Mouse (Mus musculus) CH12.LX (cell line): ENCODE results near the gene Scly. TPM values are rescaled to one million over a fixed set of nuclear protein-coding genes. Genes with fewer than 3 reads are reported as not detected.

Experiments
- DNase-seq: peaks from one replicate; pipeline ENCODE4 v3.0.0-alpha.2; 2013; ENCODE audit errors: extremely low read depth
- H3K27ac ChIP-seq: 2 replicates; pipeline ENCODE4 v1.5.1; 2012; ENCODE audit warnings: low read depth, mild to moderate bottlenecking, control low read depth, moderate library complexity; ENCODE audit not compliant: insufficient read depth
- H3K27me3 ChIP-seq: replicated peaks from 2 replicates; pipeline ENCODE3; 2012; ENCODE audit warnings: inconsistent platforms
- H3K36me3 ChIP-seq, 2 experiments: replicated peaks in 1 of 2; 2 replicates each; pipeline versions ENCODE3 to v1.6.1; 2012; ENCODE audit warnings: inconsistent platforms in 1 of 2, low read length in 1 of 2, mild to moderate bottlenecking in 1 of 2, mixed read lengths in 1 of 2, moderate library complexity in 1 of 2; ENCODE audit not compliant: control insufficient read depth in 1 of 2, insufficient read depth in 1 of 2
- H3K4me1 ChIP-seq, 2 experiments: 2 replicates each; pipeline ENCODE4 v1.6.1; 2012; ENCODE audit warnings: inconsistent platforms in 1 of 2, moderate library complexity in 1 of 2; ENCODE audit not compliant: insufficient read depth in 2 of 2, control insufficient read depth in 1 of 2
- H3K4me2 ChIP-seq: 2 replicates; pipeline ENCODE4 v1.6.1; 2012; ENCODE audit warnings: low read depth, mild to moderate bottlenecking, control low read depth; ENCODE audit not compliant: poor library complexity, insufficient read depth, severe bottlenecking
- H3K4me3 ChIP-seq, 3 experiments: fragments of 150-350 bp in 1 of 3; sonication (generic) in 1 of 3; replicated peaks in 1 of 3; 2 replicates each; pipeline versions ENCODE3 to v1.5.1; 2011 to 2012; ENCODE audit warnings: low read depth in 2 of 3, low read length in 2 of 3, mild to moderate bottlenecking in 2 of 3, moderate library complexity in 2 of 3, control low read depth in 1 of 3, improper control_type of control experiment in 1 of 3, inconsistent platforms in 1 of 3, mixed read lengths in 1 of 3; ENCODE audit not compliant: poor library complexity in 1 of 3
- H3K79me2 ChIP-seq: replicated peaks from 2 replicates; pipeline ENCODE4 v1.6.1; 2012; ENCODE audit warnings: mild to moderate bottlenecking, moderate library complexity; ENCODE audit not compliant: control insufficient read depth, poor library complexity, insufficient read depth, severe bottlenecking; ENCODE audit errors: extremely low read depth
- H3K9ac ChIP-seq: 2 replicates; pipeline ENCODE4 v1.6.1; 2012; ENCODE audit warnings: low read depth, mild to moderate bottlenecking, control low read depth, moderate library complexity; ENCODE audit not compliant: insufficient read depth
- H3K9me3 ChIP-seq: replicated peaks from 2 replicates; pipeline ENCODE3; 2012; ENCODE audit warnings: low read length, inconsistent platforms, mixed read lengths
- CTCF ChIP-seq, 2 experiments: IDR thresholded peaks in 1 of 2; conservative IDR thresholded peaks in 1 of 2; 2 replicates each; pipeline ENCODE4 v1.5.1; 2011 to 2012; ENCODE audit warnings: low read depth in 2 of 2, low read length in 2 of 2, improper control_type of control experiment in 1 of 2, inconsistent platforms in 1 of 2, mild to moderate bottlenecking in 1 of 2, moderate library complexity in 1 of 2
- E2F4 ChIP-seq: IDR thresholded peaks from 2 replicates; pipeline ENCODE4 v1.6.1; 2011; ENCODE audit warnings: low read depth, low read length, improper control_type of control experiment; ENCODE audit not compliant: insufficient replicate concordance
- ELF1 ChIP-seq: IDR thresholded peaks from 2 replicates; pipeline ENCODE4 v1.6.1; 2014; ENCODE audit warnings: low read depth, mild to moderate bottlenecking, inconsistent platforms, low read length, improper control_type of control experiment
- EP300 ChIP-seq: IDR thresholded peaks from 2 replicates; pipeline ENCODE4 v1.6.1; 2011; ENCODE audit warnings: low read length, improper control_type of control experiment
- ETS1 ChIP-seq: conservative IDR thresholded peaks from 2 replicates; pipeline ENCODE4 v1.6.1; 2012; ENCODE audit warnings: low read depth, mild to moderate bottlenecking, inconsistent platforms, low read length, improper control_type of control experiment, moderate library complexity
- GABPA ChIP-seq: IDR thresholded peaks from 2 replicates; pipeline ENCODE4 v1.6.1; 2012; ENCODE audit warnings: low read depth, low read length, improper control_type of control experiment, inconsistent platforms; ENCODE audit not compliant: insufficient replicate concordance
- JUND ChIP-seq: conservative IDR thresholded peaks from 2 replicates; pipeline ENCODE4 v1.6.1; 2011; ENCODE audit warnings: low read depth, low read length, improper control_type of control experiment
- MAFK ChIP-seq: IDR thresholded peaks from 2 replicates; pipeline ENCODE4 v1.6.1; 2011; ENCODE audit warnings: low read length, improper control_type of control experiment; ENCODE audit not compliant: insufficient replicate concordance
- MAZ ChIP-seq: IDR thresholded peaks from 2 replicates; pipeline ENCODE4 v1.6.1; 2012; ENCODE audit warnings: low read depth, mild to moderate bottlenecking, inconsistent platforms, low read length, improper control_type of control experiment, moderate library complexity
- MEF2A ChIP-seq: IDR thresholded peaks from 2 replicates; pipeline ENCODE4 v1.6.1; 2014; ENCODE audit warnings: low read depth, mild to moderate bottlenecking, inconsistent platforms, low read length, improper control_type of control experiment, borderline replicate concordance
- NELFE ChIP-seq: IDR thresholded peaks from 2 replicates; pipeline ENCODE4 v1.6.1; 2011; ENCODE audit warnings: low read depth, low read length, improper control_type of control experiment
- NRF1 ChIP-seq: IDR thresholded peaks from 2 replicates; pipeline ENCODE4 v1.6.1; 2014; ENCODE audit warnings: low read depth, mild to moderate bottlenecking, inconsistent platforms, low read length, improper control_type of control experiment, moderate library complexity
- PAX5 ChIP-seq: IDR thresholded peaks from 2 replicates; pipeline ENCODE4 v1.6.1; 2012; ENCODE audit warnings: low read length, inconsistent platforms, mixed read lengths
- RAD21 ChIP-seq: IDR thresholded peaks from 2 replicates; pipeline ENCODE4 v1.6.1; 2011; ENCODE audit warnings: low read depth, mild to moderate bottlenecking, low read length, improper control_type of control experiment, moderate library complexity
- SIN3A ChIP-seq: IDR thresholded peaks from 2 replicates; pipeline ENCODE4 v1.6.1; 2012; ENCODE audit warnings: low read length, improper control_type of control experiment, inconsistent platforms
- SMC3 ChIP-seq: IDR thresholded peaks from 2 replicates; pipeline ENCODE4 v1.6.1; 2011; ENCODE audit warnings: low read depth, low read length, improper control_type of control experiment
- TBP ChIP-seq: conservative IDR thresholded peaks from 2 replicates; pipeline ENCODE4 v1.6.1; 2011; ENCODE audit warnings: low read depth, low read length, improper control_type of control experiment
- UBTF ChIP-seq: IDR thresholded peaks from 2 replicates; pipeline ENCODE4 v1.6.1; 2012; ENCODE audit warnings: low read depth, mild to moderate bottlenecking, inconsistent platforms, low read length, improper control_type of control experiment, moderate library complexity
- ZKSCAN1 ChIP-seq: IDR thresholded peaks from 2 replicates; pipeline ENCODE4 v1.6.1; 2012; ENCODE audit warnings: low read depth, inconsistent platforms, low read length, improper control_type of control experiment, borderline replicate concordance
- ZMIZ1 ChIP-seq: IDR thresholded peaks from 2 replicates; pipeline ENCODE4 v1.6.1; 2012; ENCODE audit warnings: low read depth, mild to moderate bottlenecking, inconsistent platforms, low read length, improper control_type of control experiment
- dilution Hi-C: fragments of 300-500 bp; cut with MboI; formaldehyde crosslinking; loops from 2 replicates; pipeline ENCODE4 v1.14.3; 2020; ENCODE audit warnings: low sequenced_read_pairs; ENCODE audit not compliant: extremely low pct_unique_long_range_greater_than_20kb, extremely low pct_ligation_motif_present
- in situ Hi-C: fragments of 300-500 bp; cut with MboI; formaldehyde crosslinking; loops from 3 replicates; pipeline ENCODE4 v1.14.3; 2019; ENCODE audit warnings: low sequenced_read_pairs, low pct_ligation_motif_present, low pct_unique_long_range_greater_than_20kb, mixed read lengths
- polyA plus RNA-seq: library from polyadenylated mRNA; unstranded; fragments of >175 nt; gene quantifications from 2 replicates; pipeline ENCODE4 v1.2.1, GENCODE M21; 2012; ENCODE audit warnings: low read depth; ENCODE audit not compliant: insufficient read length
- total RNA-seq, 2 experiments: library from RNA; depleted of rRNA; stranded (reverse); fragments of 300-350 nt in 1 of 2; fragments of >200 nt in 1 of 2; gene quantifications; 2 replicates each; pipeline ENCODE4 v1.2.3; 2012 to 2014

Gene Scly
- total and polyA plus RNA-seq, 3 experiments: 15.8 to 71.2 (median 25.6) TPM

DNA sequence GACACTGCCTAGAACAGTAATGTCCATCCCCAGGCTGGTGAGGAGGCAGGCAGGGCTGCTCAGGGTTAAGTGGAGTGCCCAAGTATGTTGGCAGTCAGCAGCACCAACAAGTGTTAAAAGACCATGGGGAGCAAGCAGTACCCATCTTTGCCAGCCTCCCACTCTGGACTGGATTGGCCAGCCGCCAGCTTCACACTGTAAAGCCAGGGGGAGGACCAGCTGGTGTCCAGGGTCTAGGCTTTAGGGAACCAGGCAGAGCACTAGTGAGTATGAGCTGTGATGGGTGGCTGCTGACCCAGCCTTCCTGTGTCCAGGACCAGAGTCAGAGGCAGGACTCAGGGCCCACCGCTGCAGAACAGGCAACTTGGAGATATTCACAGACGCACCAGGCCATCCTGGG is 45.9 kb downstream of the Scly start:
- no peaks in the 10 kb centered on the region for H3K9me3 ChIP-seq
- in situ Hi-C loops: no loop called here
- H3K4me1 ChIP-seq: peaks cover 16 to 36% of the 10 kb centered on the region in 2 experiments
- no peaks in the 10 kb centered on the region for H3K79me2 ChIP-seq
- H3K36me3 ChIP-seq: peaks cover 15 to 71% of the 10 kb centered on the region in 2 experiments
- dilution Hi-C loops: no loop called here
- TF ChIP-seq RAD21 (no peak), ETS1 (no peak), ZMIZ1 (no peak), GABPA (no peak), JUND (no peak)
- H3K4me3 ChIP-seq: no peak overlapping the region
- no peak for DNase-seq
- no peak overlapping the region for H3K27ac ChIP-seq
- H3K4me2 ChIP-seq: no peak overlapping the region
- H3K9ac ChIP-seq: no peak overlapping the region
- H3K27me3 ChIP-seq: no peaks in the 10 kb centered on the region

GRCm38 (mm10) chr1:91344921-91345685 is 47.0 kb downstream of the Scly start:
- no peak overlapping the region for H3K27ac ChIP-seq
- peaks cover 16 to 33% of the 10 kb centered on the region in 2 experiments for H3K4me1 ChIP-seq
- in situ Hi-C loops: no loop called here
- DNase-seq: no peak
- no peak for TF ChIP-seq MAFK
- TF ChIP-seq EP300: no peak
- no peaks in the 10 kb centered on the region for H3K27me3 ChIP-seq
- peaks cover 12 to 60% of the 10 kb centered on the region in 2 experiments for H3K36me3 ChIP-seq
- no peak overlapping the region for H3K9ac ChIP-seq
- H3K9me3 ChIP-seq: no peaks in the 10 kb centered on the region
- no peak overlapping the region for H3K4me3 ChIP-seq
- no peak overlapping the region for H3K4me2 ChIP-seq
- dilution Hi-C loops: no loop called here
- H3K79me2 ChIP-seq: no peaks in the 10 kb centered on the region

DNA sequence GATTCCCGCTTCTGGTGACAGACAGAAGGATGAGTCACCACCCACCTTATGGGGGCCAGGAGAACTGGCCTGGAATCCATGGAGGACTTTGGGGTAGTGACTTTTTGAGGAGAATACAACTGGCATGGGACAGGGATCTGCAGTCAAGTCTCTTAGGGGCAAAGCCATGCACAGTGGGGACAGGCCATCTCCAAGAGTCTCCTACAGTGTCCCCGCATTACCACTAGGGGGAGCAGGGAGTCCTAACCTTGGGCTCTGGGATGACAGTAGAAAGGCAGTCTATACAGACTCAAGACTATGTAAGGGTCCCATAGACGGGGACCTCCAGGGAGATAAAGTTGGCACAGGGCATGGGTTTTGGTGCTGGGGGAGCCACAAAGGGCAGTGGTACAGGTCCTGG is 48.8 kb downstream of the Scly start:
- Histone ChIP-seq H3K9ac (no peak overlapping the region), H3K27ac (no peak overlapping the region), H3K27me3 (no peaks in the 10 kb centered on the region), H3K79me2 (no peaks in the 10 kb centered on the region), H3K4me1 (peaks cover 17 to 31% of the 10 kb centered on the region in 2 experiments), H3K36me3 (peaks cover 12 to 49% of the 10 kb centered on the region in 2 experiments), H3K4me3 (no peak overlapping the region), H3K4me2 (no peak overlapping the region), H3K9me3 (no peaks in the 10 kb centered on the region)
- dilution Hi-C loops (no loop called here), in situ Hi-C loops (no loop called here)
- DNase-seq: peak; percentile 70
- no peak for TF ChIP-seq ZMIZ1
- TF ChIP-seq MAZ: 0 out of 2 replicates have a peak, but pooled peaks have one; percentile 41
- no peak for TF ChIP-seq UBTF
- TF ChIP-seq E2F4: no peak
- TF ChIP-seq ELF1: no peak
- TF ChIP-seq ETS1: no peak
- peak; percentile 63 for TF ChIP-seq SMC3
- peak; percentile 85 to 96 for TF ChIP-seq CTCF (conservative IDR thresholded peaks at IDR 0.05 in 1 of 2, IDR thresholded peaks at IDR 0.05 in 1 of 2; ENCODE audit: low read depth in 2 of 2, low read length in 2 of 2)
- TF ChIP-seq MEF2A: peak; percentile 38; the same call in 1 of the 2 replicates
- TF ChIP-seq RAD21: peak; percentile 70
- peak; percentile 53; the same call in 1 of the 2 replicates for TF ChIP-seq NELFE
- no peak for TF ChIP-seq TBP
- TF ChIP-seq NRF1: no peak
- 0 out of 2 replicates have a peak, but pooled peaks have one; percentile 29 for TF ChIP-seq SIN3A
- TF ChIP-seq EP300: no peak
- TF ChIP-seq ZKSCAN1: no peak
- TF ChIP-seq PAX5: no peak
